ENCODE assay signal across 28 mouse cellular contexts in the genomic region with DNA sequence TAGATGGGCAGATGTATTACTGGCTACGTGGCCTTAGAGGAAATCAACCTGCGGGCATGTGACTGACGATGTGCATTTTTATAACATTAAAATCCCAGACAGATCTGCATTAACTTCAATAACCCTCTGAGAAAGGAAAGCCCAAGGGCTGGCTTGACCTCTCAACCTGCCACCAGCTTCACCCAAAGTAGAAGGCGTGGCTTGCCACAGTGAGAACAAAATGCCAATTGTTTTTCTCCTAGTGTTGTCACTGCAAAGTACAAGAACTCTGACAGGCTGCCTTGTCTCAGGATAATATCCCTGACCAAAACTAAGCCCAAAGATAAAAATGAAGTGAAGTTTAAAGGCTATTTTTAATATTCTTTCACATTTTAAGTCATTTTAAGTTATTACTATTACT.
DNase-seq lines count a peak whose midpoint lies in the region; ATAC-seq and TF ChIP-seq lines count a peak whose summit lies in the region.
"Had no signal": no experiment of that assay in that cellular context is flagged by ENCODE, and none has a peak within 500 bp of the region (broad histone marks: within the 10 kb centered on the region; RNA-seq: fewer than 3 reads in every experiment).

No protein-coding gene starts in this region.

- no peak for TF ChIP-seq POLR2A in heart, adult 2 months (IDR thresholded peaks at IDR 0.05; ENCODE audit: insufficient read depth, low read depth, low read length)

- WGBS in heart, embryonic 11.5 days (ENCODE audit: insufficient replicate concordance) = 52% methylated on average over 4 of the region's 4 CpGs
- 87% methylated on average over 4 of the region's 4 CpGs for WGBS in heart, adult 2 months
- 50% methylated on average over 4 of the region's 4 CpGs for WGBS in heart, embryonic 16.5 days
- 45% methylated on average over 4 of the region's 4 CpGs for WGBS in midbrain, embryonic 12.5 days
- 55% methylated on average over 4 of the region's 4 CpGs for WGBS in midbrain, embryonic 13.5 days

- H3K36me3 ChIP-seq in heart, embryonic 11.5 days (ENCODE audit: control insufficient read depth, insufficient read depth, low read length) = no peaks in the 10 kb centered on the region
- no peaks in the 10 kb centered on the region for H3K36me3 ChIP-seq in heart, adult 2 months (ENCODE audit: control insufficient read depth, insufficient read depth, low read length)
- H3K36me3 ChIP-seq in heart, embryonic 16.5 days (ENCODE audit: control insufficient read depth, insufficient read depth) = no peaks in the 10 kb centered on the region
- H3K36me3 ChIP-seq in midbrain, embryonic 12.5 days = peaks cover 10% of the 10 kb centered on the region; the same call in 1 of the 2 replicates
- peaks cover 4% of the 10 kb centered on the region; the same call in 1 of the 2 replicates for H3K36me3 ChIP-seq in midbrain, embryonic 13.5 days
- H3K36me3 ChIP-seq: forebrain, embryonic 12.5 days; limb, embryonic 13.5 days had no signal

- peaks cover 28% of the 10 kb centered on the region for H3K4me1 ChIP-seq in heart, embryonic 11.5 days (ENCODE audit: control insufficient read depth, insufficient read depth, low read length)
- H3K4me1 ChIP-seq in heart, adult 2 months (ENCODE audit: control insufficient read depth, insufficient read depth, low read length) = peaks cover 1% of the 10 kb centered on the region; the same call in 1 of the 2 replicates
- H3K4me1 ChIP-seq in heart, embryonic 16.5 days (ENCODE audit: control insufficient read depth, insufficient read depth, low read length) = peaks cover 39% of the 10 kb centered on the region
- 0 out of 2 replicates have a peak, but pooled peaks cover 8% of the 10 kb centered on the region for H3K4me1 ChIP-seq in midbrain, embryonic 12.5 days
- H3K4me1 ChIP-seq in midbrain, embryonic 13.5 days (replicated peaks) = peaks cover 6% of the 10 kb centered on the region

- H3K27me3 ChIP-seq in heart, embryonic 11.5 days (ENCODE audit: control insufficient read depth, insufficient read depth, low read length) = no peaks in the 10 kb centered on the region
- H3K27me3 ChIP-seq in heart, adult 2 months (ENCODE audit: control insufficient read depth, insufficient read depth, low read length) = no peaks in the 10 kb centered on the region
- no peaks in the 10 kb centered on the region for H3K27me3 ChIP-seq in heart, embryonic 16.5 days (ENCODE audit: control insufficient read depth, insufficient read depth, low read length)
- H3K27me3 ChIP-seq in midbrain, embryonic 12.5 days = no peaks in the 10 kb centered on the region
- H3K27me3 ChIP-seq in midbrain, embryonic 13.5 days = no peaks in the 10 kb centered on the region
- H3K27me3 ChIP-seq: embryonic facial prominence, embryonic 15.5 days; forebrain, embryonic 12.5 days; limb, embryonic 13.5 days; lung, embryonic 15.5 days; neural tube, embryonic 15.5 days; Patski had no signal

- H3K27ac ChIP-seq in heart, embryonic 11.5 days (ENCODE audit: low read depth, low read length) = peak overlapping the region; percentile 89; the same call in 1 of the 2 replicates
- H3K27ac ChIP-seq in heart, adult 2 months = no peak overlapping the region
- H3K27ac ChIP-seq in heart, embryonic 16.5 days (ENCODE audit: low read length) = peak overlapping the region; percentile 96
- H3K27ac ChIP-seq in midbrain, embryonic 12.5 days (replicated peaks) = no peak overlapping the region
- no peak overlapping the region for H3K27ac ChIP-seq in midbrain, embryonic 13.5 days
- H3K27ac ChIP-seq: embryonic facial prominence, embryonic 10.5 days; embryonic facial prominence, embryonic 15.5 days; forebrain, embryonic 12.5 days; kidney, postnatal 0 days; limb, embryonic 13.5 days; lung, embryonic 15.5 days; neural tube, embryonic 15.5 days had no signal

- no peak overlapping the region for H3K9ac ChIP-seq in heart, embryonic 11.5 days (ENCODE audit: low read depth, low read length)
- H3K9ac ChIP-seq in heart, adult 2 months (ENCODE audit: low read depth, low read length) = no peak overlapping the region
- no peak overlapping the region for H3K9ac ChIP-seq in heart, embryonic 16.5 days (ENCODE audit: low read length)
- no peak overlapping the region for H3K9ac ChIP-seq in midbrain, embryonic 12.5 days (replicated peaks)
- no peak overlapping the region for H3K9ac ChIP-seq in midbrain, embryonic 13.5 days (replicated peaks)
- H3K9ac ChIP-seq: embryonic facial prominence, embryonic 15.5 days; forebrain, embryonic 12.5 days; forebrain, postnatal 0 days; limb, embryonic 13.5 days; lung, embryonic 15.5 days; neural tube, embryonic 15.5 days had no signal

- TF ChIP-seq CTCF in heart, adult 2 months (IDR thresholded peaks at IDR 0.05) = no peak

- no peaks in the 10 kb centered on the region for H3K9me3 ChIP-seq in heart, embryonic 11.5 days (replicated peaks; ENCODE audit: control insufficient read depth, low read length)
- no peaks in the 10 kb centered on the region for H3K9me3 ChIP-seq in heart, embryonic 16.5 days (replicated peaks; ENCODE audit: control insufficient read depth, low read length)
- no peaks in the 10 kb centered on the region for H3K9me3 ChIP-seq in midbrain, embryonic 12.5 days
- H3K9me3 ChIP-seq in midbrain, embryonic 13.5 days = no peaks in the 10 kb centered on the region
- H3K9me3 ChIP-seq: embryonic facial prominence, embryonic 10.5 days; embryonic facial prominence, embryonic 15.5 days; forebrain, embryonic 12.5 days; limb, embryonic 13.5 days; lung, embryonic 15.5 days; midbrain, embryonic 10.5 days; neural tube, embryonic 15.5 days had no signal

- no peak overlapping the region for H3K4me3 ChIP-seq in heart, embryonic 11.5 days (ENCODE audit: low read depth, low read length)
- H3K4me3 ChIP-seq in heart, adult 2 months = no peak overlapping the region
- no peak overlapping the region for H3K4me3 ChIP-seq in heart, embryonic 16.5 days (ENCODE audit: low read length)
- H3K4me3 ChIP-seq in midbrain, embryonic 12.5 days = no peak overlapping the region
- no peak overlapping the region for H3K4me3 ChIP-seq in midbrain, embryonic 13.5 days (replicated peaks)
- H3K4me3 ChIP-seq: embryonic facial prominence, embryonic 10.5 days; embryonic facial prominence, embryonic 15.5 days; forebrain, embryonic 12.5 days; limb, embryonic 13.5 days; lung, embryonic 15.5 days; midbrain, embryonic 10.5 days; neural tube, embryonic 15.5 days had no signal

- TF ChIP-seq EP300 in heart, adult 2 months (IDR thresholded peaks at IDR 0.05; ENCODE audit: insufficient read depth, low read depth, low read length) = no peak

- H3K79me2 ChIP-seq in heart, adult 2 months (replicated peaks; ENCODE audit: control insufficient read depth, insufficient read depth, low read length) = no peaks in the 10 kb centered on the region

- intact Hi-C loops in heart, adult 2 months (cut with DNase I) = no loop called here

- DNase-seq in heart, adult 2 months = no peak
- DNase-seq in heart, adult 9 months (ENCODE audit: low spot score in 2 of 2) = no peak
- DNase-seq in thymus, postnatal 14 days = no peak
- DNase-seq: adrenal gland, postnatal 10 days; cerebellum, adult 11 months; cerebellum, adult 9-10 months; cerebellum, postnatal 36 days; forebrain, postnatal 0 days; kidney, adult 8-10 months; kidney, postnatal 4 days; right cerebral cortex, adult 18-20 months; spleen, adult 18-20 months; thymus, postnatal 25 days had no signal

- no peak overlapping the region; the same call in 1 of the 2 replicates for H3K4me2 ChIP-seq in heart, embryonic 11.5 days
- no peak overlapping the region for H3K4me2 ChIP-seq in heart, embryonic 16.5 days (ENCODE audit: low read depth, low read length)
- no peak overlapping the region for H3K4me2 ChIP-seq in midbrain, embryonic 12.5 days (replicated peaks)
- H3K4me2 ChIP-seq in midbrain, embryonic 13.5 days (replicated peaks) = no peak overlapping the region
- H3K4me2 ChIP-seq: embryonic facial prominence, embryonic 15.5 days; forebrain, embryonic 12.5 days; limb, embryonic 13.5 days; liver, embryonic 11.5 days; lung, embryonic 15.5 days; neural tube, embryonic 15.5 days had no signal

- ATAC-seq in heart, embryonic 11.5 days (replicated peaks; ENCODE audit: insufficient number of reproducible peaks, low FRiP score, low TSS enrichment) = no peak
- ATAC-seq in heart, embryonic 16.5 days (replicated peaks; ENCODE audit: extremely low read depth, insufficient read depth, low FRiP score) = peak; percentile 25
- ATAC-seq in midbrain, embryonic 12.5 days (ENCODE audit: low FRiP score, low read depth) = peak; percentile 32
- ATAC-seq in midbrain, embryonic 13.5 days = no peak
- ATAC-seq: forebrain, postnatal 0 days; intestine, embryonic 16.5 days; Patski had no signal

Comparison
In these comparisons a context has a peak if more than half of its experiments do, and no peak if none do; other contexts are left out.
1. ATAC-seq: peak in heart, embryonic 16.5 days (single experiment) and midbrain, embryonic 12.5 days (single experiment); none in heart, embryonic 11.5 days (single experiment) and midbrain, embryonic 13.5 days (single experiment).
2. H3K27ac ChIP-seq: peak in heart, embryonic 11.5 days (single experiment) and heart, embryonic 16.5 days (single experiment); none in heart, adult 2 months (single experiment), midbrain, embryonic 12.5 days (single experiment) and midbrain, embryonic 13.5 days (single experiment).